Comparison of ENCODE assay signal across 8 mouse cellular contexts in genomic region chr3:57625275-57625997, GRCm38 (mm10). TPM values are rescaled to one million over a fixed set of nuclear protein-coding genes. Genes with fewer than 3 reads are reported as not detected.
DNase-seq lines count a peak whose midpoint lies in the region; ATAC-seq and TF ChIP-seq lines count a peak whose summit lies in the region.

No protein-coding gene starts in this region.

- H3K27ac ChIP-seq in forebrain, embryonic 13.5 days: peak overlapping the region; percentile 77
- no peak overlapping the region for H3K27ac ChIP-seq in liver, embryonic 15.5 days (replicated peaks)
- no peak overlapping the region for H3K27ac ChIP-seq in neural tube, embryonic 14.5 days (ENCODE audit: low read depth, low read length)

- 4% methylated on average over 21 of the region's 21 CpGs for WGBS in forebrain, embryonic 13.5 days
- 39% methylated on average over 21 of the region's 21 CpGs for WGBS in liver, embryonic 15.5 days (ENCODE audit: insufficient replicate concordance)
- 17% methylated on average over 21 of the region's 21 CpGs for WGBS in neural tube, embryonic 14.5 days

- peak; percentile 30 for DNase-seq in c-Kit-negative CD71-positive TER-119-positive erythroid progenitor cells, embryonic 14.5 days (ENCODE audit: low read depth, low spot score)
- DNase-seq in heart, postnatal 14 days: peak; percentile 68 to 85
- DNase-seq in kidney, postnatal 4 days: peak; percentile 87
- peak; percentile 33 for DNase-seq in testis, postnatal 14 days (ENCODE audit: low spot score)

- TF ChIP-seq CTCF in E14TG2a.4 (conservative IDR thresholded peaks at IDR 0.05; ENCODE audit: low read length): peak; percentile 70

- peak overlapping the region; percentile 66 for H3K4me2 ChIP-seq in forebrain, embryonic 13.5 days
- H3K4me2 ChIP-seq in liver, embryonic 15.5 days: peak overlapping the region; percentile 42
- peak overlapping the region; percentile 47 for H3K4me2 ChIP-seq in neural tube, embryonic 14.5 days (ENCODE audit: low read depth, low read length)

- intact Hi-C loops in heart, postnatal 14 days (cut with DNase I): loop anchor here (2.0 to 5.0 kb wide), 2 partner anchors 157 to 358 kb away; no protein-coding TSS in a partner anchor

- H3K27me3 ChIP-seq in E14TG2a.4 (ENCODE audit: insufficient read depth, low read length): no peaks in the 10 kb centered on the region
- H3K27me3 ChIP-seq in forebrain, embryonic 13.5 days: no peaks in the 10 kb centered on the region
- no peaks in the 10 kb centered on the region for H3K27me3 ChIP-seq in liver, embryonic 15.5 days
- no peaks in the 10 kb centered on the region for H3K27me3 ChIP-seq in neural tube, embryonic 14.5 days (ENCODE audit: control insufficient read depth, insufficient read depth, low read length)

- H3K4me3 ChIP-seq in E14TG2a.4 (replicated peaks; ENCODE audit: low read length): no peak overlapping the region
- peak overlapping the region; percentile 34 for H3K4me3 ChIP-seq in forebrain, embryonic 13.5 days
- no peak overlapping the region for H3K4me3 ChIP-seq in liver, embryonic 15.5 days (replicated peaks)
- peak overlapping the region; percentile 5 for H3K4me3 ChIP-seq in neural tube, embryonic 14.5 days (ENCODE audit: low read depth, low read length)

- H3K4me1 ChIP-seq in E14TG2a.4 (replicated peaks; ENCODE audit: low read depth, low read length): peaks cover 5% of the 10 kb centered on the region
- peaks cover 5% of the 10 kb centered on the region; the same call in 1 of the 2 replicates for H3K4me1 ChIP-seq in forebrain, embryonic 13.5 days
- no peaks in the 10 kb centered on the region for H3K4me1 ChIP-seq in liver, embryonic 15.5 days (replicated peaks)
- H3K4me1 ChIP-seq in neural tube, embryonic 14.5 days (ENCODE audit: control insufficient read depth, insufficient read depth, low read length): no peaks in the 10 kb centered on the region

- no peaks in the 10 kb centered on the region for H3K36me3 ChIP-seq in E14TG2a.4 (ENCODE audit: insufficient read depth, low read length)
- H3K36me3 ChIP-seq in forebrain, embryonic 13.5 days (ENCODE audit: poor library complexity, severe bottlenecking): no peaks in the 10 kb centered on the region
- H3K36me3 ChIP-seq in liver, embryonic 15.5 days (replicated peaks): no peaks in the 10 kb centered on the region
- no peaks in the 10 kb centered on the region for H3K36me3 ChIP-seq in neural tube, embryonic 14.5 days (ENCODE audit: control insufficient read depth, insufficient read depth, low read length)

- no peaks in the 10 kb centered on the region for H3K9me3 ChIP-seq in E14TG2a.4 (ENCODE audit: low read length)
- H3K9me3 ChIP-seq in forebrain, embryonic 13.5 days (replicated peaks): no peaks in the 10 kb centered on the region
- H3K9me3 ChIP-seq in liver, embryonic 15.5 days (replicated peaks): no peaks in the 10 kb centered on the region
- H3K9me3 ChIP-seq in neural tube, embryonic 14.5 days (ENCODE audit: control insufficient read depth, low read length): no peaks in the 10 kb centered on the region

- H3K9ac ChIP-seq in forebrain, embryonic 13.5 days: peak overlapping the region; percentile 36; the same call in 1 of the 2 replicates
- no peak overlapping the region for H3K9ac ChIP-seq in liver, embryonic 15.5 days
- H3K9ac ChIP-seq in neural tube, embryonic 14.5 days (replicated peaks; ENCODE audit: low read depth, low read length): 0 out of 2 replicates have a peak overlapping the region, but pooled peaks have one; percentile 5

- ATAC-seq in forebrain, embryonic 13.5 days: peak; percentile 91
- ATAC-seq in liver, embryonic 15.5 days (ENCODE audit: insufficient read depth): no peak
- ATAC-seq in neural tube, embryonic 14.5 days (ENCODE audit: low read depth): peak; percentile 87

RNA-seq across cellular contexts. Expression of gene Commd2, which starts 26.1 kb away (rescaled TPM):
- polyA plus RNA-seq in forebrain, embryonic 13.5 days (2015; fragmentation: Nextera tagmentation; extraction: Ambion mirVana): 79.8 and 96.3 TPM in 2 replicates
- 10 to 100 TPM; 13.9 to 14.2 TPM for total RNA-seq in heart, postnatal 14 days (2021)
- polyA plus RNA-seq in liver, embryonic 15.5 days (2015; fragmentation: Nextera tagmentation; extraction: Ambion mirVana): 23.4 and 28.4 TPM in 2 replicates
- polyA plus RNA-seq in neural tube, embryonic 14.5 days (2014; fragmentation: Nextera tagmentation; extraction: Ambion mirVana): 70.9 and 77.5 TPM in 2 replicates

RNA-seq across cellular contexts. Expression of gene Wwtr1, which starts 49.7 kb away (rescaled TPM):
- polyA plus RNA-seq in forebrain, embryonic 13.5 days (2015; fragmentation: Nextera tagmentation; extraction: Ambion mirVana): 11.5 and 12.2 TPM in 2 replicates
- 10 to 100 TPM; 65.6 to 75.2 TPM for total RNA-seq in heart, postnatal 14 days (2021)
- polyA plus RNA-seq in liver, embryonic 15.5 days (2015; fragmentation: Nextera tagmentation; extraction: Ambion mirVana): 1.5 TPM in 2 replicates
- polyA plus RNA-seq in neural tube, embryonic 14.5 days (2014; fragmentation: Nextera tagmentation; extraction: Ambion mirVana): 6.6 and 9.4 TPM in 2 replicates

Comparison
In these comparisons a context has a peak if more than half of its experiments do, and no peak if none do; other contexts are left out.
1. H3K4me3 ChIP-seq: peak in forebrain, embryonic 13.5 days (single experiment) and neural tube, embryonic 14.5 days (single experiment); none in E14TG2a.4 (single experiment) and liver, embryonic 15.5 days (single experiment).
2. DNase-seq: peak in every context shown above with its lines; median percentile 87 in kidney, postnatal 4 days; 76 in heart, postnatal 14 days; 33 in testis, postnatal 14 days; 30 in c-Kit-negative CD71-positive TER-119-positive erythroid progenitor cells, embryonic 14.5 days.
3. Peak in every context shown above with its lines, with median percentiles within 50 percentile points of each other: H3K4me2 ChIP-seq.